Mouse (Mus musculus): ENCODE results near the gene Tmem132c.

DNA sequence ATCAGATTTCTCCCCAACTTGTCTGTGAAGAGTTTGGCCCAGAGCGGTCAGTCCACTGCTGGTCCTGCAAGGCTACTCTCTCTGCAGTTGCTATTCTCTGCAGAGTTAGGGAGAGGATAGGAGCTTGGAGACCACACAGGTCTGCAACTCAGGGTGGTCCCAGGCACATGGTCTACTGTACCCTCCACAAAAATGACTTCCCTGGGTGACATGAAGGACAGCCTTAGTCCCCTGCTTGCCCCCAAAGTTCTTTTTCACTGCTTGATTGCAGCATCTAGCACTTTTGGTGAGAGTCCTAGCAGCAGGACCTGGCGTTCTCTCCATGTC is 69.4 kb downstream of the Tmem132c start:
- TF ChIP-seq CTCF (IDR thresholded peaks at IDR 0.05) (no peak), POLR2A (IDR thresholded peaks at IDR 0.05; ENCODE audit: insufficient read depth, low read depth, low read length) (no peak), EP300 (IDR thresholded peaks at IDR 0.05; ENCODE audit: insufficient read depth, low read depth, low read length) (no peak)

Data from heart, adult 2 months (tissue).